Mouse (Mus musculus) lung, adult 2 months (tissue): ENCODE measurements around the gene Hdac9. TPM values are rescaled to one million over a fixed set of nuclear protein-coding genes. Genes with fewer than 3 reads are reported as not detected.

ENCODE experiments used
- DNase-seq: peaks from one replicate; pipeline ENCODE4 v3.0.0; 2022
- H3K4me1 ChIP-seq: fragments of 200-500 bp; 2 replicates; pipeline ENCODE4 v1.6.1; 2011; ENCODE audit warnings: low read length; ENCODE audit not compliant: control insufficient read depth, insufficient read depth
- H3K4me3 ChIP-seq: fragments of 200-500 bp; replicated peaks from 2 replicates; pipeline ENCODE3; 2011; ENCODE audit warnings: low read depth, mild to moderate bottlenecking, control low read depth, low read length; ENCODE audit errors: extremely low read depth
- CTCF ChIP-seq: fragments of 200-500 bp; IDR thresholded peaks from 2 replicates; pipeline ENCODE4 v1.5.1; 2011; ENCODE audit warnings: mild to moderate bottlenecking, low read length, control low read depth; ENCODE audit not compliant: insufficient read depth
- POLR2A ChIP-seq: fragments of 200-500 bp; IDR thresholded peaks from 2 replicates; pipeline ENCODE4 v1.6.1; 2011; ENCODE audit warnings: low read depth, mild to moderate bottlenecking, control low read depth, low read length, borderline replicate concordance; ENCODE audit errors: extremely low read depth
- WGBS: fragments of 180-500 bp; shearing (Covaris S2); methylation state at CpG from one replicate; pipeline ENCODE4 v1.1.7; 2018; 5-methylcytosine and 5-hydroxymethylcytosine counted together
- polyA plus RNA-seq: library from polyadenylated mRNA; depleted of rRNA; stranded (reverse); fragments of >200 nt; gene quantifications from 2 replicates; pipeline ENCODE4 v1.2.3, GENCODE M21; 2012

Hdac9 gene
- polyA plus RNA-seq, 1 experiment = 4.8 TPM

- no peak overlapping the region for H3K4me3 ChIP-seq
- DNase-seq = no peak
- H3K4me1 ChIP-seq = no peaks in the 10 kb centered on the region
- TF ChIP-seq CTCF (0 out of 2 replicates have a peak, but pooled peaks have one; percentile 14), POLR2A (no peak)
- 40% methylated on average over 5 of the region's 5 CpGs for WGBS
These were observed 484.4 kb downstream of the Hdac9 start for GRCm38 (mm10) chr12:34432461-34432860.

GRCm38 (mm10) chr12:34431832-34432231, 485.1 kb downstream of the Hdac9 start:
- WGBS = 88% methylated on average over 5 of the region's 5 CpGs

GRCm38 (mm10) chr12:34425468-34425867, 491.4 kb downstream of the Hdac9 start:
- Histone ChIP-seq H3K4me3 (no peak overlapping the region), H3K4me1 (no peaks in the 10 kb centered on the region)
- no peak for DNase-seq
- TF ChIP-seq POLR2A = no peak
- no peak for TF ChIP-seq CTCF
- WGBS = 80% methylated on average over 2 of the region's 2 CpGs

More at GRCm38 (mm10) chr12:34431832-34432231, 485.1 kb downstream of the Hdac9 start:
- TF ChIP-seq POLR2A (no peak), CTCF (no peak)
- no peak for DNase-seq
- Histone ChIP-seq H3K4me3 (no peak overlapping the region), H3K4me1 (no peaks in the 10 kb centered on the region)

DNA sequence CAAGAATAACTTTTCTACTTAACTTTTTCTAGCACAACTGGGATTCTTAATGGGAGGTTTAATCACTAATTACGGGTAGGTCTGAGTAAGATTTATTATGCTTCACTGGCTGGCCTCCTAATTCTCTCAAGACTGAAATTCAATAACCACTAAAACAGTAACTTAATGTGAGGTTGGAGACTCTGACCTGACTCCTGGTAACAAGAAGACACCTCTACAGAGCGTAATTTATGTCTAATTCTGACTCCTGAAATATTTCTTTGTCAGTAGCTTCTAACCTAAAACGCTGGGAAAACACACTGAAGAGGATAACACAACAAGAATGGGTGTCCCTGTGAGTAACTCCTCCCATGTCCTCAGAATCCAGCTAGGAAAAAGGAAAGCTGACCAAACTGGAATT, 508.8 kb downstream of the Hdac9 start:
- TF ChIP-seq CTCF (no peak), POLR2A (no peak)
- Histone ChIP-seq H3K4me3 (no peak overlapping the region), H3K4me1 (no peaks in the 10 kb centered on the region)
- 79% methylated on average over 3 of the region's 3 CpGs for WGBS
- DNase-seq = no peak

DNA sequence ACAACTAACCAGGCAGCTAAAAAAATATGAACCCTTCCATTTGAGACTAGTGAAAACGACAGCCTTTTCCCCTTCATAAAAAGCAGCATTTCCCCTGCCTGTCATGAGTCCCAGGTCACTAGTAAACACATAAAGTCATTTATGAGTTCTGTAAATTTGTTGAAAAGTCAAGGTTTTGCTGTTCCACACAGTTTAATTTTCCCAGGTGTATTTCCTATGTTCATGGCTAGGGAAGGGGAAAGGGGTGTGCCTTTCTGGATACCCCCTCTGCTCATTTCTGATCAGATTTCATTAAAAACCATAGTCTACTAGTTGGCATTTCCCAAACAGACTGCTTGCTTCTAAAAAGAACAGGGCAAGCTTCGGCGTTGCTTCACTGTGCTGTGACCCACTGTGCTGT, 509.8 kb downstream of the Hdac9 start:
- no peaks in the 10 kb centered on the region for H3K4me1 ChIP-seq
- 76% methylated on average over 3 of the region's 3 CpGs for WGBS
- H3K4me3 ChIP-seq = no peak overlapping the region
- TF ChIP-seq CTCF = no peak
- no peak for TF ChIP-seq POLR2A
- no peak for DNase-seq

GRCm38 (mm10) chr12:34402065-34402464, 514.8 kb downstream of the Hdac9 start:
- H3K4me3 ChIP-seq = no peak overlapping the region
- TF ChIP-seq POLR2A (no peak), CTCF (no peak)
- WGBS = 95% methylated on average over 7 of the region's 7 CpGs
- H3K4me1 ChIP-seq = no peaks in the 10 kb centered on the region
- no peak for DNase-seq

- 90% methylated on average over 10 of the region's 10 CpGs for WGBS
- no peak for DNase-seq
- TF ChIP-seq CTCF (no peak), POLR2A (no peak)
- H3K4me3 ChIP-seq = no peak overlapping the region
- H3K4me1 ChIP-seq = no peaks in the 10 kb centered on the region
These were observed 518.3 kb downstream of the Hdac9 start for GRCm38 (mm10) chr12:34398611-34399010.

GRCm38 (mm10) chr12:34394342-34394741, 522.6 kb downstream of the Hdac9 start:
- Histone ChIP-seq H3K4me1 (no peaks in the 10 kb centered on the region), H3K4me3 (no peak overlapping the region)
- TF ChIP-seq POLR2A = no peak
- no peak for TF ChIP-seq CTCF
- no peak for DNase-seq
- WGBS = 54% methylated on average over 3 of the region's 3 CpGs

GRCm38 (mm10) chr12:34379681-34380080, 537.2 kb downstream of the Hdac9 start:
- no peaks in the 10 kb centered on the region for H3K4me1 ChIP-seq
- TF ChIP-seq CTCF (no peak), POLR2A (no peak)
- no peak overlapping the region for H3K4me3 ChIP-seq
- 59% methylated on average over 1 of the region's 1 CpGs for WGBS
- no peak for DNase-seq

- no peak for DNase-seq
- Histone ChIP-seq H3K4me1 (no peaks in the 10 kb centered on the region), H3K4me3 (no peak overlapping the region)
- no peak for TF ChIP-seq POLR2A
- no peak for TF ChIP-seq CTCF
- WGBS = 84% methylated on average over 4 of the region's 4 CpGs
These were observed 538.3 kb downstream of the Hdac9 start for GRCm38 (mm10) chr12:34378637-34379036.
